Mouse (Mus musculus) A20 (cell line): Measurements from ENCODE around the gene Krtap29-1.

Experiments used
- DNase-seq: peaks from one replicate; pipeline ENCODE4 v3.0.0-alpha.2; 2011; ENCODE audit warnings: low read depth, low spot score

Krtap29-1 gene

DNA sequence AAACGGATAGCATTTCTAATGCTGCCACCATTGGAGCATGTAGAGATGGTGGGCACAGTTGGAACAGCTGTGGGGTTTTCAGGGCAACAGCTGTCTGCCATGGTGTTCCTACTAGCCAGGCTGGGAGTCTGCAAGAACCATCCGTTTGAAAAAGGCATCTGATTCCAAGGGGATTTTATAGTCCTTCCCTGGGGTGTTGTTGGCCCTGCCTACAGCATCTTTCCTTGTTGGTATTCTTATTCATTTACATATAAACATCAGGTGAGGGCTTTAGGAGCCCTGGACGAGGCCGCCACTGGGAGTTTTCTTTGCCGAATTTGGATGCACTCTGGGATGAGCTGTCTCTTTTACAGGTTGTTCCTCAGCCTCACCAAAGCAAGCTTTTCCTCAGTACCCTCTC, at the start of gene Krtap29-1:
Gene Krtap29-1, minus strand, starts transcription at position 101 of the 400 bp plus-strand sequence.
- DNase-seq = no peak

- no peak for DNase-seq
These were observed 42.6 kb upstream of the Krtap29-1 start for GRCm38 (mm10) chr11:100021438-100021837.

- DNase-seq = no peak
These were observed 40.6 kb upstream of the Krtap29-1 start for GRCm38 (mm10) chr11:100019466-100019865.

DNA sequence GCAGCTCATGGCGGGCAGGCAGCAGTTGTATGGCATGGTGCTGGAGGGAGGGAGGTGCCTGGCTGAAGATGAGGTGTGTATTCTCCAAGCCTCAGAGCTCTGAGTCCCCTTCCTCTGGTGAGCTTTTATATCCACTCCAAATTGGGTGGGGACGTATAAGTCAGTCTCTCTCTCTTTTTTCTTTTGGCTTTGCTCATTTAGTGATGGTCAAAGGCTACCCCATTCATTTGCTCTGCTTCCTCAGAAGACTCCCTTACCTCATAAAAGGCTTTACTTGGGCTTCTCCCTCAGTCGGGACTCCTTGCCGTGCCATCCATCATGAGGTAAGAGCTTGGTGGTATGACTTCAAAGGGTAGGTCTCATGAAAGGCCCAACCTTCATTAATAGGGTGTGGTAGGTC, 37.3 kb upstream of the Krtap29-1 start, which contains the start of gene Krt33a:
Gene Krt33a, minus strand, starts transcription at position 101 of the 400 bp plus-strand sequence.
- no peak for DNase-seq

DNA sequence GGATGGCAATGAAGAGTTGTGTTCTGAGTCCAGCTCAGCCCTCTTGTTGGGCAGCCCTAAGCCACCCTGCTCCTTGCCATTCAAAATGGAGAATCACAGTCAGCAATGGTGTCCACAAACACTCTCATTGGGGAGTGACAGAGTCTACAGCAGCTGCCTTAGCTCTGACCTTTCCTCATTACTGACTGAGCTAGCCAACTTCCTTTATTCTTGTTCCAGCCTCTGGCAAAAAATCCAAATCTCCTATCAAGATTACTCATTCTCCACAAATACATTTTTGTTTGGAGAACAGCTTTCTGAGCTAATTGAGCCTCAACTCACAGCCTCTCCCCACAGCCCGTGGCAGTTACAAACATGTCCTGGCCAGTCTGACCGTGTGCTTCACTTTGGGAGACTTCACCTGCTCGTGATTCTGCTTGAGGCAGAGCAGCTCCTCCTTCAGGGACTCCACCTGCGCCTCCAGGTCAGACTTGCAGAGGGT, 34.9 kb upstream of the Krtap29-1 start:
- no peak for DNase-seq

DNA sequence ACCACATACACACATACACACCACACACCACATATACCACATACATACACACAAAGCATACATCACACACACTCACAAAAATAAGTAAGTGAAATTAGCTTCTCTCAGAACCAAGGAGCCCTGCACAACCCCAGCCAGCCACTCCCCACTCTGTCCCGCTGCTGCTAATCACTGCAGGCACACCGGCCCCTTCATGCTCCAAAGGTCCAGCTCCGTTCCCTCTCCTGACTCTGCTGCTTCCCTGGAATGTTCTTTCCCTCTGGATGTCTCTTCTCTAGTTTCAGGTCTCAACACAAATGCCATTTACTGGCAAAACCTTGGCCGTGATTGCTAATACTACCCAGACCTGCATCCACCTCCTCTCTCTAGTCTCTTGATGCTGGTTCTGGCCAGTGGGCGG, 31.8 kb upstream of the Krtap29-1 start:
- DNase-seq = no peak

GRCm38 (mm10) chr11:100008336-100008735, 29.5 kb upstream of the Krtap29-1 start:
- no peak for DNase-seq

DNA sequence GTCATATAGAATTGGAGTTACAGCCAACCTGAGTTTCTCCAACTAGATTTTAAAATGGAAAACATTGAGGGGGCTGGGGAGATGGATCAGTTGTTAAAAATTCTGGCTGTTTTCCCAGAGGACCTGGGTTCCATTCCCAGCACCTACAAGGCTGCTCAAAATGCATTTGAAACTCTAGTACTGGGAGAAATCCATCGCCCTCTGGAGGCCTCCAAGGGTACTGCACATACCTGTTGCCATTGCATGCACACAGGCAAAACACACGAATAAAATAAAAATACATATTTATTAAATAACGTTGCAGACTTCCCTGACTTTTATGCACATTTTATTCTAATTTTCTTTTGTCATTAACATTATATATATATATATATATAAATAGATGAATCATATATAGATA, 27.8 kb upstream of the Krtap29-1 start:
- peak; percentile 22 for DNase-seq

DNA sequence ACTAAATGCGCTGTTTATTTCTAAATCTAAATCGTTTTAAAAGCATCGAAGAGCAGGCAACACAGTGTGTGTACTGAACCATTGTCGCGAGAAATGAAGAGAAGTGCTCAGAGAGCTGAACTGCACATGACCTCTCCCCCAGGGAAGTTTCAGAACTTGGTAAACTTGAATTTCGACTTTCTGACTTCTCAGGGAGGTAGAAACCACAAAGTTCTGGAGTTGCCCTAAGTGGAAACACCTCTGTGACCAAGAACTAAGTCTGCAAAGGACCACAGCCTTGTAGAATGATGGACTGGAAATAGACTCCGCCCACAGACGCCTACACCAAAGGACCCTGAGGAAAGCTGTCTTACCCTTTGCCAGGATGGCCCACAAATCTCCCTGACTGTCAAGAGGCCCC, 27.1 kb upstream of the Krtap29-1 start:
- no peak for DNase-seq

- DNase-seq = peak; percentile 43
These were observed 26.0 kb upstream of the Krtap29-1 start for GRCm38 (mm10) chr11:100004846-100005245.

- no peak for DNase-seq
These were observed 20.2 kb upstream of the Krtap29-1 start for GRCm38 (mm10) chr11:99999091-99999490.

GRCm38 (mm10) chr11:99994384-99994661, 15.5 kb upstream of the Krtap29-1 start:
- no peak for DNase-seq

- no peak for DNase-seq
These were observed 14.9 kb upstream of the Krtap29-1 start, which contains the start of gene Krtap17-1 for GRCm38 (mm10) chr11:99993620-99994383. TSS of gene Krtap17-1 (minus strand) at chr11:99993994.

- DNase-seq = no peak
These were observed 11.7 kb upstream of the Krtap29-1 start for GRCm38 (mm10) chr11:99990571-99990970.

- DNase-seq = no peak
These were observed 11.1 kb upstream of the Krtap29-1 start for GRCm38 (mm10) chr11:99989881-99990405.

DNA sequence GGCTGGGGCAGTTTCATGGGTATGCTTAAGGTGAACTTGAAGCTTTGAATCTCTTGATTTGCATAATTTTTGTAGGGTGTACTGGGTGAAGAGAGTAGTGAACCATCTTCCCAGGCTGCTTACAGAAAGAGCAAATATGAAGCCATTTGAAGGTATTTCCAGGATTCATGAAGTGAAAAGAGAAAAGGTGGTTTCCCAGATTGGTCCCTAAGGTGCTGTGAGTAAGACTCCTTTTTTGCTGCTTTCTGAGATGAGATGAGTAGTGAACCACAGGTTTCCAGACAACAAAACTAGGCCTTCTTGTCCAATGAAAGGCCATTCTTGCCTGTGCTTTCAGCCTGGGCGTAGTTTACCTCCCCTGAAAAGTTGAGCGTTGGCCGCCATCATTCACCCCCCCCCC, 9.7 kb upstream of the Krtap29-1 start:
- no peak for DNase-seq

- no peak for DNase-seq
These were observed 7.4 kb upstream of the Krtap29-1 start, which contains the start of gene Krtap16-1 for GRCm38 (mm10) chr11:99986180-99986647. TSS of gene Krtap16-1 (minus strand) at chr11:99986597.

GRCm38 (mm10) chr11:99985291-99986092, 6.6 kb upstream of the Krtap29-1 start:
- DNase-seq = no peak

GRCm38 (mm10) chr11:99983442-99983841, 4.6 kb upstream of the Krtap29-1 start:
- no peak for DNase-seq

DNA sequence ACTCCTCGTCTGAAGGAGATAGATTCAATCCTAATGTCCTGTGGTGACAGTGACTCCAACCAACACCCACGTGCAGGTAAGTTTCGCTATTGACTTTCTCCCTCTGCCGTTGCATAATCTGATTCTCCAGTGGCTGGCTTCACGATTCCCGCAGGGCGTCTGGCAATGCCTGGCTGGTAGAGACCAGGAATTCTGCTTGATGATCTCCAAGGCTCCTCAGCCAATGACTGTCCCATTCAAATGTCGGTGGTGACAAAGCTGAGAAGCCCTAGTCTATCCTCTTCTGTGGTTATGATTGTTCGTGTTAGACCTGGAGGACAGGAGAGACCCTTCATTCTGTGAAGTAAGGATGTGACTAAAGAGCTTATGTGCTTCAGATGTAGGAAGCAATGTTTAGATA, 3.9 kb upstream of the Krtap29-1 start:
- DNase-seq = no peak

- DNase-seq = no peak
These were observed 12.9 kb downstream of the Krtap29-1 start for GRCm38 (mm10) chr11:99965961-99966360.

DNA sequence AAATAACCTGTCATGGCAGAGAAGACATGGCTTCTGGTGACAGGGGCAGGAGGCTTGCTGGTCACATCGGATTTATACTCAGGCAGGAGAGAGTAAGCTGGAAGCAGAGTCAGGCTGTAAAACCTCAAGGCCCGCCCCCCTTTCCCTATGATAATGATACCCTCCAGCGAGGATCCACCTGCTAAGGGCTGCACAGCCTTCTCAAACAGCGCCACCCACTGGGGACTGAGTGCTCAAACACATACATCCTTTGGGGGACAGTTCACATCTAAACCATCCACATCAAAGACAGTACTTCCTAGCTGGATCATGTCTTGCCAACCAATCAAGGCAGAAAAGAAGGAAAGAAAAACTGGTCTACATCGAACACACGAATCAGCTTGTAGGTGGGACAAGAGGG, 14.6 kb downstream of the Krtap29-1 start:
- DNase-seq = peak; percentile 10
